Mouse (Mus musculus) G1E (cell line): ENCODE measurements around the gene Fbxo47. TPM values are rescaled to one million over a fixed set of nuclear protein-coding genes. Genes with fewer than 3 reads are reported as not detected.

Source experiments
- ATAC-seq: 2 replicates; pipeline ENCODE4 v1.8.0; 2016; ENCODE audit warnings: mild to moderate bottlenecking; ENCODE audit not compliant: insufficient number of reproducible peaks, poor library complexity, low FRiP score, severe bottlenecking; ENCODE audit errors: extremely low read depth
- DNase-seq: peaks from one replicate; pipeline ENCODE4 v3.0.0; 2012; ENCODE audit warnings: low spot score
- H3K27me3 ChIP-seq: 2 replicates; pipeline ENCODE4 v1.6.1; 2012; ENCODE audit warnings: mild to moderate bottlenecking, low read length, inconsistent platforms; ENCODE audit not compliant: insufficient read depth
- H3K36me3 ChIP-seq: replicated peaks from 2 replicates; pipeline ENCODE3; 2012; ENCODE audit warnings: mild to moderate bottlenecking, inconsistent platforms
- H3K4me1 ChIP-seq: 2 replicates; pipeline ENCODE4 v1.6.1; 2012; ENCODE audit warnings: low read depth, low read length, inconsistent platforms, mixed read lengths; ENCODE audit not compliant: insufficient read depth
- H3K4me3 ChIP-seq: 2 replicates; pipeline ENCODE4 v1.5.1; 2012; ENCODE audit warnings: low read depth, mild to moderate bottlenecking, inconsistent platforms, low read length, moderate library complexity, mixed read lengths
- H3K9me3 ChIP-seq: replicated peaks from 2 replicates; pipeline ENCODE4 v1.6.1; 2012; ENCODE audit warnings: inconsistent platforms
- CTCF ChIP-seq: IDR thresholded peaks from 2 replicates; pipeline ENCODE4 v1.5.1; 2012; ENCODE audit warnings: low read depth, low read length, inconsistent platforms, mixed read lengths
- GATA1 ChIP-seq: IDR thresholded peaks from 2 replicates; pipeline ENCODE4 v1.6.1; 2012; ENCODE audit warnings: borderline replicate concordance, low read length, inconsistent platforms, mixed read lengths
- GATA2 ChIP-seq: IDR thresholded peaks from 2 replicates; pipeline ENCODE4 v1.6.1; 2012; ENCODE audit warnings: low read depth, low read length, inconsistent platforms, borderline replicate concordance
- POLR2AphosphoS5 ChIP-seq: IDR thresholded peaks from 2 replicates; pipeline ENCODE4 v1.6.1; 2012; ENCODE audit warnings: low read depth, low read length, inconsistent platforms; ENCODE audit not compliant: insufficient replicate concordance
- TAL1 ChIP-seq: conservative IDR thresholded peaks from 2 replicates; pipeline ENCODE4 v1.6.1; 2012; ENCODE audit warnings: low read depth, low read length, inconsistent platforms, mixed read lengths
- polyA plus RNA-seq: library from polyadenylated mRNA; stranded (reverse); fragments of >175 nt; gene quantifications from 2 replicates; pipeline ENCODE4 v1.2.3, GENCODE M21; 2012
- total RNA-seq, 2 experiments: library from RNA; stranded (forward) in 1 of 2; stranded (reverse) in 1 of 2; fragments of 200-1000 nt in 1 of 2; fragments of >200 nt in 1 of 2; fragmentation: Nextera tagmentation in 1 of 2; gene quantifications; 2 replicates each; pipeline ENCODE4 v1.2.3; 2014 to 2017

The Fbxo47 gene
- total and polyA plus RNA-seq, 3 experiments, result 0.55 to 1.9 TPM; not detected in 1

DNA sequence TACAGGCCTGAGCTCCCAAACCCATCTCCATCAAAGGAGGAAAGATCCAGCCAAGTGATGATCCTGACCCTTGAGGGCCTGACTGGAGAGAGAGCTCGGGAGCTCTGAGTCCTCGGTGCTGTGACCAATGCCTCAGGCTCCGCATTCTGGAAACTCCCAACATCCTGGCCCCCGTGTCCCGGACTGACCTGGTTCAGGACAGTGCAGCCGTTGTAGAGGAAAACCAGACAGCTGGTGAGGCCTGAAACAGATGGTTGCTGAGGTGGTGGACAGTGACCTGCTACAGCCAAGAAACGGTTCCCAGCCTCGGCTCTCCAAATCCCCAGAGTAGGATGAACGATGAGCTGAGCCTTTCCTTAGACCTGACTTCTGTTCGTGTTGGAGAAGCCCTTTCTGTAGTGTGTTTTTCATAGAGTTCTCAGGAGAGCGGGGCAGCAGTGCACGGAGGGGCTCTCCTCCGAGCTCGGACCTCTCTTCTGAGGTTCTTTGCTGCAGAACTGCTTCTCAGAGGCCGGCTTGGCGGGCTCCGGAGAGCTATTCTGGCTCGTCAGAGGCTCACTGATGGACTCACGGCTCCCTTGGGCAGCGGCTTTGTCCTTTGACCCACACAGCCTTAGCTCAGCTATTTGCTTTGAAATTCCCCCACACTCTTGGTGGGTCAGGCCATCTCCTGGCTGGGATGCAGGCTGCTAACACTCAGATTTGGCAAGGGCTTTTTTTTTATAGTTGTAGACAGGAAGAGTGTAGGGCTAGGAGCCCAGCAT lies 60.9 kb downstream of the Fbxo47 start:
- H3K4me1 ChIP-seq, result peaks cover 56% of the 10 kb centered on the region
- H3K4me3 ChIP-seq, result no peak overlapping the region
- no peaks in the 10 kb centered on the region for H3K27me3 ChIP-seq
- TF ChIP-seq POLR2AphosphoS5 (no peak), GATA1 (no peak), TAL1 (no peak), GATA2 (no peak), CTCF (no peak)
- DNase-seq, result no peak
- peaks cover 88% of the 10 kb centered on the region for H3K36me3 ChIP-seq
- H3K9me3 ChIP-seq, result no peaks in the 10 kb centered on the region
- ATAC-seq, result no peak

DNA sequence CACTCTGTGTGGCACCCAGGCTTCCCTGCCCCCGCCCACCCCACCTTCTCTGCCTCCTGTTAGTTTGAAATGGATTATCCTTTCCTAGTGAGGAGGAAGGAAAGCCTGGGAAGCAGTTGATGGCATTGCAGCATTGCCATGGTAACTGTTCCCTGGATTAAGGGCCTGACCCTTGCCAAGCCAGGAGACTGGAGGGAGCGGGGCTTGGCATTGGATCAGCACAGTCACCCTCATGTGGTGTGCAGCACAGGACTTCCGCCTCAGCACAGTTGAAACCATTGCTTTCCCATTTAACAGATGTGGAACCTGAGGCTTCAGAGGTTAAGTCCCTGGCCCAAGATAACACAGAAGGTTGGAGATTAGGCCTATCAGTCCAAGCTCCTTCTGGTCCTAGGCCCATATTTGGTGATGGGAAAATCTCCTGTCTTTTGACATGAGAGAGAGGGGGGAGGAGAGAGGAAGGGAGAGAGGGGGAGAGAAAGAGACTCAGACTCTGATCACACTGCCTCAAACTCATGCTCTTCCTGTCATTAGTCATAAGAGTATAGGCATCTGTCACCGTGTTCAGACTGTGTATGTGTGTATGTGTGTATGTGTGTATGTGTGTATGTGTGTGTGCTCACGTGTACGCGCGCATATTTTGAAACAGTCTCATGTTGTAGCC lies 62.4 kb downstream of the Fbxo47 start:
- DNase-seq (no peak), ATAC-seq (no peak)
- TF ChIP-seq GATA1, result no peak
- no peak for TF ChIP-seq POLR2AphosphoS5
- TF ChIP-seq TAL1, result no peak
- TF ChIP-seq CTCF, result no peak
- TF ChIP-seq GATA2, result no peak
- Histone ChIP-seq H3K27me3 (no peaks in the 10 kb centered on the region), H3K4me1 (peaks cover 63% of the 10 kb centered on the region), H3K9me3 (no peaks in the 10 kb centered on the region), H3K36me3 (peaks cover 85% of the 10 kb centered on the region), H3K4me3 (no peak overlapping the region)

DNA sequence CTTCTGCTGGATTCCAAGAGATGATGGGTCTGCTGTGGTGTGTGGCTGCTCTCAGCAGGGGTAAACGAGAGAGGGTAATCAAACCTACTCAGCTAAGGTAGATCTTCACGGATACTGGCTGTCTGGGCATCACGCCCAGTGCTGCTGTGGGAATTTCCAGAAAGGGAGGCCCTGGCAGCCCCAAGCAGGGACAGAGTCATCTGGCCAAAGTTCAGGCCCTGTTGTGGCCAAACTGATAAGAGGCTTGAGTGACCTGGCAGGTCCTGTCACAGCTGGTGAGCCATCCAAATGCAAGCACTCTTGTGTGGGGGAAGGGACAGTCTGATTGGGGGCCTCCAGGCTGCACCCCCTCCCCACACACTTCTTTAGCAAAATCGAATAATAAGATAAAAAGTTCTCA lies 63.1 kb downstream of the Fbxo47 start:
- no peak for ATAC-seq
- Histone ChIP-seq H3K27me3 (no peaks in the 10 kb centered on the region), H3K36me3 (peaks cover 86% of the 10 kb centered on the region), H3K4me3 (no peak overlapping the region), H3K4me1 (peaks cover 56% of the 10 kb centered on the region), H3K9me3 (no peaks in the 10 kb centered on the region)
- no peak for TF ChIP-seq CTCF
- no peak for TF ChIP-seq TAL1
- TF ChIP-seq GATA1, result no peak
- no peak for TF ChIP-seq GATA2
- TF ChIP-seq POLR2AphosphoS5, result no peak
- DNase-seq, result no peak

DNA sequence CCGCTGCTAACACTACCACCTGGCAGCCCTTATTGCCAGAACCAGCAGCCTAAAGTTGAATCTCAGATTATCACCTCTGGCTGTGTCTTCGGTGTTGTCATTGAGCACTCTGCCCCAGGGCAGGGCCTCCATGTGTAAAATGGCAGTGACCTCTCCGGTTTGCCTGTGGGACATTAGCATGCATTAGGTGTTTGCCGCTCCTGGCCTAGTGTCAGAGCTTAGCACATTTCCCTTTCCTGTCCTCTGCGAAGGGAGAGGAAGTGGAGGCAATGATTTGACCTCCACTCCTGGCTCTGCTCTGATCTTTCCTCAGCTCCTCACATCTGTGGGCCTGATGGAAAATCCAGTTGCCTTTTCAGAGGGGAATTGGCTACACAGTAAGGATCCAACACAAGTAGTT lies 64.0 kb downstream of the Fbxo47 start:
- Histone ChIP-seq H3K36me3 (peaks cover 86% of the 10 kb centered on the region), H3K4me3 (no peak overlapping the region), H3K9me3 (no peaks in the 10 kb centered on the region), H3K4me1 (peaks cover 47% of the 10 kb centered on the region), H3K27me3 (no peaks in the 10 kb centered on the region)
- ATAC-seq (no peak), DNase-seq (no peak)
- TF ChIP-seq CTCF, result no peak
- TF ChIP-seq TAL1, result no peak
- TF ChIP-seq GATA2, result no peak
- TF ChIP-seq POLR2AphosphoS5, result no peak
- no peak for TF ChIP-seq GATA1

DNA sequence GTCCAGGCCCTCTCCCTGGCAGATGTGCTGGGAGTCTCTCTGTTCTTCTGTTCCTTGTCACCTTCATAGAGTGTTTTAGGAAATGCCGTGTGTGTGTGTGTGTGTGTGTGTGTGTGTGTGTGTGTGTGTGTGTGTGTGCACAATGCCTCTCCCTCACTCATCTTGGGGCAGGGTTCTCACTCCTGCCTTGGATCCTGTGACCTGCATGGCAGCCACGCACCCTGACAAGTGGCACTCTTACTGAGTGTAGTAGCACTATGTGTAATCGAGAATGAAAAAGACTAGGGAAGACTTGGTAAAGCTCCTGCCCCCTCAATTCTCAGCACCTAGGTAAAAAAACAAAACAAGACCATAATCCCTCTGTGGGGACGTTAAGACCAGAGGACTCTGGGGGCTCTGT lies 64.9 kb downstream of the Fbxo47 start:
- H3K4me3 ChIP-seq, result no peak overlapping the region
- peaks cover 86% of the 10 kb centered on the region for H3K36me3 ChIP-seq
- H3K4me1 ChIP-seq, result peaks cover 44% of the 10 kb centered on the region
- ATAC-seq, result no peak
- H3K27me3 ChIP-seq, result no peaks in the 10 kb centered on the region
- TF ChIP-seq GATA2, result no peak
- no peak for TF ChIP-seq CTCF
- TF ChIP-seq GATA1, result no peak
- TF ChIP-seq TAL1, result no peak
- no peak for TF ChIP-seq POLR2AphosphoS5
- DNase-seq, result no peak
- H3K9me3 ChIP-seq, result no peaks in the 10 kb centered on the region

DNA sequence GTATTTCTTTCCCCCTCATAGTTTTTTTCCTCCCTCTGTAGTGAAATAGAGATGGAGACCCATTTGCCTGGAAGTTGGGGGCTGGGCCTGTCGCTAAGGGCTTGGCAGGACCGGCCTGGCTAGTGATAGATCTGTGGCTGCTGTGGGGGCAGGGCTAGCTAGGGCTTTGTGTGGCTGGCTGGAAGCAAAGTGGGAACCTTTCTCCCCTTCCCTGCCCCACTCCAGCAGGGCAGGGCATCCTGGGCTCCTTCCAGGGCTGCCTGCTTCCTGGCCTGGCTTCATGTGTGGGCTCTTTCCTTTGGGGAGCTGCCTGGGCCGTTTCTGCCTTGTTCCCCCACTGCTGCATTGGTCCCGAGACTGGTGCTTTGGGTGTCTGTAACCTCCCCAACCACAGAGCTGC lies 65.4 kb downstream of the Fbxo47 start:
- Histone ChIP-seq H3K4me3 (no peak overlapping the region), H3K27me3 (no peaks in the 10 kb centered on the region), H3K9me3 (no peaks in the 10 kb centered on the region), H3K4me1 (peaks cover 44% of the 10 kb centered on the region), H3K36me3 (peaks cover 87% of the 10 kb centered on the region)
- no peak for TF ChIP-seq POLR2AphosphoS5
- no peak for TF ChIP-seq CTCF
- no peak for TF ChIP-seq GATA2
- TF ChIP-seq GATA1, result no peak
- no peak for TF ChIP-seq TAL1
- DNase-seq (no peak), ATAC-seq (no peak)
